Mouse (Mus musculus): ENCODE data around the gene Adamts6. TPM values are rescaled to one million over a fixed set of nuclear protein-coding genes. Genes with fewer than 3 reads are reported as not detected.

Gene Adamts6
- polyA plus RNA-seq, 1 experiment, result not detected

DNA sequence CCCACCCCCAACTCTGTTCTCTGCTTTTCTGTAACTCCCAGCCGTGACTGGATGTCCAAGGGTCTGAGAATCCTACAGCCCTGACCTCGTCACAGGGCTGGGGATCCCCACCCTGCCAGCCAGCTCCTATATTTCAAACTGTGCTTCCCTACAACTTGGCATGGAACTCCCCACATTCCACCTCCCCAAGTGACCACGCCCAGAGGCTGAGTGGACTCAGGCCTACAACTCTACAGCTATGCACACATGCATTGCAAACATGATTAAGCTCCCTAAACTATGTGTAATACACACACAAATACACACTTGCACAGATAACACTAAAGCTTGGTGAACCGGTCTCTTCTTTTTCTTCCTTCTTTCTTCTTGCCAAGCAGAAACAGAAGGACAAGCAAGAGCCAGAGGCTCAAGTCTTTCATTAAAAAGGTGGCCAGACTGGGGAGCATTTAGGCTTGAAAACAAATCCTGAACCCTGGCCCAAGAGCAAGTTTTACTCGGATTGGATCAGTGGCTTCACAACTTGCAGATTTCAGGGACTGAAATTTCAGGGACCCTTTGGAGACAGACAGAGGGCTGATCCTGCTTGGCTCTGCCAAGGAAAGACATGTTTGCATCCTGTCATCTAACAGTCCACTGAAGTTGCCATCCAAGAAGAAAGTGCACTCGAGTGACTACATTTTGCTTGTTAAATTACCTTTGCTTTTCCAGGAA is 218.7 kb downstream of the Adamts6 start:
- no peak for TF ChIP-seq TAL1 (IDR thresholded peaks at IDR 0.05; ENCODE audit: low read length)
- TF ChIP-seq GATA1 (IDR thresholded peaks at IDR 0.05; ENCODE audit: low read length), result no peak
- Histone ChIP-seq H3K36me3 (ENCODE audit: control insufficient read depth) (no peaks in the 10 kb centered on the region), H3K27me3 (ENCODE audit: control insufficient read depth) (no peaks in the 10 kb centered on the region), H3K9me3 (ENCODE audit: control insufficient read depth, low read length) (no peaks in the 10 kb centered on the region), H3K4me1 (ENCODE audit: control insufficient read depth) (no peaks in the 10 kb centered on the region), H3K4me3 (replicated peaks) (no peak overlapping the region)

DNA sequence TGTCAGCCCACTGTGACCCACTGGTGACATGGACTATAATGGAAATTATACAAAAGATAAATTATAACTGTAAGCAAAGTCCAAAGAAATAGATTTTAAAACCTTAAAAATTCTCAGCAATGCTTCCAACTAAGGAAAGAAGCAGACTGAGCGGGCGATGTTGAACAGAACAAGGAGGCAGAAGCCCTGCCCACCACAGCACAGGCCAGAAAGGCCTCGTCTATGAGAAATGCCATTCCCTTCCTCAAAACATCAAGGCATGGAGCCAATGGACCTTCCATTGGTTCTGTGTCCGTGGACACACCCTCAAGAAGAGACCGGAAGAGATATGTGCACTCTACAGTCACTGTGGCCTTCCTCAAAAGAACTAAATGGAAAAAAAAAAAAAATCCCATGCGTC is 220.0 kb downstream of the Adamts6 start:
- Histone ChIP-seq H3K27me3 (ENCODE audit: control insufficient read depth) (no peaks in the 10 kb centered on the region), H3K4me1 (ENCODE audit: control insufficient read depth) (no peaks in the 10 kb centered on the region), H3K9me3 (ENCODE audit: control insufficient read depth, low read length) (no peaks in the 10 kb centered on the region), H3K36me3 (ENCODE audit: control insufficient read depth) (no peaks in the 10 kb centered on the region), H3K4me3 (replicated peaks) (no peak overlapping the region)
- no peak for TF ChIP-seq TAL1 (IDR thresholded peaks at IDR 0.05; ENCODE audit: low read length)
- no peak for TF ChIP-seq GATA1 (IDR thresholded peaks at IDR 0.05; ENCODE audit: low read length)

DNA sequence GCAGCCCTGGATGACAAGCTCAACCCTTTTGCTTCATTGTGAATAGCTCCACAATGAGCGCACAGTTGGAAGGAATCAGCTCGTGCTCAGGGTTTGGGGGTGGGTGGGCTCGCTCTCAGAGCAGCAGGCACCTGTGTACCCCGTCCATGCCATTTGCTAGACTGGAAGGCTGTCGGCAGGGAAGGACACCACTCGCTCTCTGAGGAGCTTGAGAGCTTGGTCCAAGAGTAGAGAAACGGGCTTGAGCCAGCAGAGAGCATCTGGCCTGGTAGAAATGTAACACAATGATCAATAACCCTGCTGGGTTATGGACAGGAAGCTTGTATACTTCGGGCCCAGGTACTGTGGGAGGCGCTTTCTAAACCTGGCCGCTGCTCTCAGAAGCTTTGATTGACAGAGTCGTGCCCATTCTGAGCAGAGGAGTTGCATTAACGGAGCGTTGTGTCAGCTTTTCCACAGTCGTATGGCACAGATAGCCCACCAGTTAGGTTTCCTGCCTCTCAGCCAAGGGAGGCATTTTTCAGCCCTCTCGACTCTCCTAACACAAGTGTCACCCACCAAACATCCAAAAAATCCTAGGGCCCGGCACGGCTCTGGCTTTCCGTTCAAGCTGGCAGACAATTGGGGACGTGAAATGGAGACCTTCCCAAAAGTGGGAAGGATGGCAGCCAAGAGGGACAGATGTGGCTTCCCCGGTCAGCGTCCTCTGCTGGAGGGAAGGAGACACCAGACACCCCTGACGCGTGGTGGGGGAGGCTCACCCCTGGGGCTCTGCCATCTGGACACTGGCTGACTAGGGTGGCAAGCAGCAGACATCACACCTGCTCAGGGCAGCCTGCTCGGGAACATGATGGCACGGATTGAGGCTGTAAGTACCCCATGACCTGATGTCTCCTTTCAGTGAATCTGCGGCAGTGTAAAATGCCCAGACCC is 222.2 kb downstream of the Adamts6 start:
- Histone ChIP-seq H3K4me3 (replicated peaks) (no peak overlapping the region), H3K4me1 (ENCODE audit: control insufficient read depth) (no peaks in the 10 kb centered on the region), H3K27me3 (ENCODE audit: control insufficient read depth) (no peaks in the 10 kb centered on the region), H3K9me3 (ENCODE audit: control insufficient read depth, low read length) (no peaks in the 10 kb centered on the region), H3K36me3 (ENCODE audit: control insufficient read depth) (no peaks in the 10 kb centered on the region)
- TF ChIP-seq TAL1 (IDR thresholded peaks at IDR 0.05; ENCODE audit: low read length) (no peak), GATA1 (IDR thresholded peaks at IDR 0.05; ENCODE audit: low read length) (no peak)

DNA sequence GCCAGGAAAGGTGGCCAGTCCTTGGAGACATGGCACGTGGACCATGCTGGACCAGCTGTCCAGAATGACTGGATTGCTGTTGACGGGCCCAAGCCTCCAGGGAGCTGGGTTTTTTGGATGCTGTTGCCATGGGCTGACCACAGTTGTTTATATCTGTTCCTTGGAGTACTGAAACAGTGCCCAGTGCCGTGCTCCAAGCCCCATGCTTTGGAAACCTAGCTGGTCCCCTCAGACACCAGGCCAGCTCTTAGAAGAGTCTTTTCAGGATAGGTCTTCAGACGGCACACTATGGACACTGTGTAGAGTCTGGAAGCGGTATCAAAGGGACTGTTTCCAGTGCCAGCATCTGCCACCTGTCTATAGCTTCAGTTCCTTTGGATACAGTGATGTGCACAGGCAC is 223.1 kb downstream of the Adamts6 start:
- Histone ChIP-seq H3K4me3 (replicated peaks) (no peak overlapping the region), H3K27me3 (ENCODE audit: control insufficient read depth) (no peaks in the 10 kb centered on the region), H3K4me1 (ENCODE audit: control insufficient read depth) (no peaks in the 10 kb centered on the region), H3K9me3 (ENCODE audit: control insufficient read depth, low read length) (no peaks in the 10 kb centered on the region), H3K36me3 (ENCODE audit: control insufficient read depth) (no peaks in the 10 kb centered on the region)
- TF ChIP-seq GATA1 (IDR thresholded peaks at IDR 0.05; ENCODE audit: low read length) (no peak), TAL1 (IDR thresholded peaks at IDR 0.05; ENCODE audit: low read length) (no peak)

DNA sequence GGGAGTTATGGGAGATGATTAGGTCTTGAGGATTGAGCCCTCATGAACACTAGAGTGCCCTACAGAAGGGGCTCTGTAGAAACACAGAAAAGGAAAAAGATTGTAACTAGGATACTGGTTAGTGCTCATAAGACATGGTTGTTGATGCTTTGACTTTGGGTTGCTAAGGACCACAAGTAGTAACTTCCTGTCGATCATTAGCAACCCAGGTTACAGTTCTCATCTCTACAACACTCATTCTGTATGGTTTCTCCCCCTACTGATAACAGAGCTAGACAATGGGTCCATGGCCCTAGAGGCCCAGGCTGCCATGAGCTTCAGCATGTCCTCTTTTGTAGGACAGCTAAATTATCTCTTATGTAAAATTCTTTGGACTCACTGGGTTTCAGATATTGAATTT is 227.4 kb downstream of the Adamts6 start:
- Histone ChIP-seq H3K4me1 (ENCODE audit: control insufficient read depth) (no peaks in the 10 kb centered on the region), H3K36me3 (ENCODE audit: control insufficient read depth) (no peaks in the 10 kb centered on the region)
- no peak for TF ChIP-seq TAL1 (IDR thresholded peaks at IDR 0.05; ENCODE audit: low read length)
- no peak for TF ChIP-seq GATA1 (IDR thresholded peaks at IDR 0.05; ENCODE audit: low read length)

DNA sequence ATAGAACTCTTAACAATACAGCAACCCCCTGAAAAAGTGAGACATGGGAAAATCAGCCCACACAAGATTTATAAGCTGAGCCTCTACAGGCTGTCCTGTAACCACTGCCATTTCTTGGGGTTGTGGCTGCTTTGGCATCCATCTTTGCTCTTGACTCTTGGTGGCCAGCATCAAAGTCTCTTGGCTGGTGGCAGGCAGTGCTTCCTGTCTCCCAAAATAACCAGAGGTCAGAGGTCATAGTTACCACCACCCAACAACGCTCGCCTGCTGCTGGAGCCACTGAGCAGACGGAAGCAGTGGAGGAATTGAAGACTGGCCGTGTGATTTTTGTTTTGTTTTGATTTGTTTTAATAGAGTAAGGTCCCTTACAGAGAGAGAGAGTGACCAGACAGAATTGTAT is 228.5 kb downstream of the Adamts6 start:
- Histone ChIP-seq H3K36me3 (ENCODE audit: control insufficient read depth) (no peaks in the 10 kb centered on the region), H3K9me3 (ENCODE audit: control insufficient read depth, low read length) (no peaks in the 10 kb centered on the region), H3K27me3 (ENCODE audit: control insufficient read depth) (no peaks in the 10 kb centered on the region), H3K4me3 (replicated peaks) (no peak overlapping the region), H3K4me1 (ENCODE audit: control insufficient read depth) (no peaks in the 10 kb centered on the region)
- TF ChIP-seq TAL1 (IDR thresholded peaks at IDR 0.05; ENCODE audit: low read length) (no peak), GATA1 (IDR thresholded peaks at IDR 0.05; ENCODE audit: low read length) (no peak)

More for the DNA sequence above, 227.4 kb downstream of the Adamts6 start:
- Histone ChIP-seq H3K9me3 (ENCODE audit: control insufficient read depth, low read length) (no peaks in the 10 kb centered on the region), H3K4me3 (replicated peaks) (no peak overlapping the region), H3K27me3 (ENCODE audit: control insufficient read depth) (no peaks in the 10 kb centered on the region)

DNA sequence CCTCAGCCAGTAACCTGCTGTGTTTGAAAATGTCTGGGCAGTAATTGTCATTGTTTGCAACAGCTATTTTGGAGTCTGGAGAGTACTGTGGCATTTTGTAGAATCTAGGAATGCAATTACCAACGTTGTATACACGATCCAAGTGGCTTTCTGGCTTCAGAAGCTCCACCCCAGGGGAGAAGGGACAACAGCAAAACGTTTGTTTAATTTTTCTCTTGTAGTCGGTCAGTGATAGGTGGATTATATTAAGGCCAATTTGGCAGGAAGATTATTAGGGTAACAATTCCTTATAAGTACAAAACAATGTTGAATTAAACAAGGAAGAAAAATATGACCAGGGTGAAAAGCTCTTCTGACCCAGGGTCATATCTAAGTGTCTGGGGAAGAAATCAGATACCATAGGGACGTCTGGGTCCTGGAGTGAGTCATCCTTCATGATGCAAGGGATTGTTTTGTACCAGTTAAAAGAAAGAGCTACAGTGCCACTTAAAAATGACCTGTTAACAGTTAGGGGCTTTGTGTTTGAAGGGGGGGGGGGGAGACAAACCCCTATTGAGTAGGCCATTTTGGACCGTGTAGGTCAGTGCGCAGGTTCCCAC is 229.2 kb downstream of the Adamts6 start:
- H3K4me1 ChIP-seq (ENCODE audit: control insufficient read depth), result no peaks in the 10 kb centered on the region
- H3K36me3 ChIP-seq (ENCODE audit: control insufficient read depth), result no peaks in the 10 kb centered on the region
- H3K4me3 ChIP-seq (replicated peaks), result no peak overlapping the region
- H3K27me3 ChIP-seq (ENCODE audit: control insufficient read depth), result no peaks in the 10 kb centered on the region
- H3K9me3 ChIP-seq (ENCODE audit: control insufficient read depth, low read length), result no peaks in the 10 kb centered on the region
- TF ChIP-seq GATA1 (IDR thresholded peaks at IDR 0.05; ENCODE audit: low read length), result no peak
- no peak for TF ChIP-seq TAL1 (IDR thresholded peaks at IDR 0.05; ENCODE audit: low read length)

DNA sequence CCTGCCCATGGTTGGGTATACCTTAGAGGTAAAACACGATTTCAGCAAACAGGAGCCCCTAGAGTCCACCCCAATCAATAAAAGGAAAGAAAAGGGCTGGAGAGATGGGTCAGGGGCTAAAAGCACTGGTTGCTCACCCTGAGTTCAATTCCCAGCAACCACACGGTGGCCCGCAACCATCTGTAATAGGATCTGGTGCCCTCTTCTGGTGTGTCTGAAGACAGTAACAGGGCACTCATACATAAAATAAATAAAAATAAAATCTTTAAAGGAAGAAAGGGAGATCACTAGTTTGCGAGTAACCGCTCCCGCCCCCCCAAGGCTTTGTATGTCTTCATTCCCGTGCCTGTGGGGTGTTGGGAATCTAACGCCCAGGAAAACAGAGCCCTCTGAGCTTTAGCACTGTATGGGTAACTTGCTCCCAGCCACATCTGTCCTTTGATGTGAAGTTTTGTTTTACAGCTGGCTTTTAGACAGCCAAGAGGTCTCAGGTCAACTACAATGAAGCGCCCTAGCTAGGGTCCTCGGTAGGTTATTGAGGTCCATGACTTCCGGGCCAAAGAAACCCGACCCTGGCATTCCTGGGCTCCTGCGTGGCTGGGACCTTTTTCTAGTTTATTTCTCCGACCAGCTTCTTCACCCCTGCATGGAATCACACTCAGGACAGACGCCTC is 230.1 kb downstream of the Adamts6 start:
- H3K27me3 ChIP-seq (ENCODE audit: control insufficient read depth), result no peaks in the 10 kb centered on the region
- TF ChIP-seq TAL1 (IDR thresholded peaks at IDR 0.05; ENCODE audit: low read length), result no peak
- no peak for TF ChIP-seq GATA1 (IDR thresholded peaks at IDR 0.05; ENCODE audit: low read length)
- H3K4me1 ChIP-seq (ENCODE audit: control insufficient read depth), result no peaks in the 10 kb centered on the region
- no peaks in the 10 kb centered on the region for H3K9me3 ChIP-seq (ENCODE audit: control insufficient read depth, low read length)
- H3K36me3 ChIP-seq (ENCODE audit: control insufficient read depth), result no peaks in the 10 kb centered on the region
- H3K4me3 ChIP-seq (replicated peaks), result no peak overlapping the region
